Mouse (Mus musculus): ENCODE measurements at regions not wholly inside any gene's neighbourhood (a gene's known extent, or its start where the extent isn't known, plus 50 kb on each side); places are given as distances from the start of the nearest gene placed in this dataset.
A peak's percentile ranks its signal among the peaks of the same experiment; 100 is the strongest.

GRCm38 (mm10) chr15:36945309-36945708 is 62.3 kb downstream of the Zfp706 start:
- Histone ChIP-seq H3K9me3 (no peaks in the 10 kb centered on the region), H3K27ac (peak overlapping the region; percentile 15; the same call in 1 of the 2 replicates), H3K4me3 (no peak overlapping the region), H3K27me3 (ENCODE audit: poor library complexity, severe bottlenecking) (no peaks in the 10 kb centered on the region), H3K4me1 (peaks cover 35% of the 10 kb centered on the region), H3K36me3 (replicated peaks) (no peaks in the 10 kb centered on the region)
- no peak for DNase-seq (ENCODE audit: extremely low spot score, low spot score)
- WGBS: 93% methylated on average over 4 of the region's 4 CpGs

- H3K27me3 ChIP-seq (ENCODE audit: poor library complexity, severe bottlenecking): no peaks in the 10 kb centered on the region
- H3K9me3 ChIP-seq: no peaks in the 10 kb centered on the region
- H3K36me3 ChIP-seq (replicated peaks): no peaks in the 10 kb centered on the region
- H3K27ac ChIP-seq: peak overlapping the region; percentile 15
- DNase-seq (ENCODE audit: extremely low spot score, low spot score): no peak
- no peak overlapping the region for H3K4me3 ChIP-seq
- 45% methylated on average over 8 of the region's 8 CpGs for WGBS
- H3K4me1 ChIP-seq: peaks cover 35% of the 10 kb centered on the region
These were observed 62.9 kb downstream of the Zfp706 start for GRCm38 (mm10) chr15:36944556-36945171.

GRCm38 (mm10) chr15:36943492-36944112 is 64.0 kb downstream of the Zfp706 start:
- H3K9me3 ChIP-seq: no peaks in the 10 kb centered on the region
- no peaks in the 10 kb centered on the region for H3K36me3 ChIP-seq (replicated peaks)
- no peaks in the 10 kb centered on the region for H3K27me3 ChIP-seq (ENCODE audit: poor library complexity, severe bottlenecking)
- peaks cover 44% of the 10 kb centered on the region for H3K4me1 ChIP-seq
- peak overlapping the region; percentile 60 for H3K27ac ChIP-seq
- no peak for DNase-seq (ENCODE audit: extremely low spot score, low spot score)
- WGBS: 51% methylated on average over 12 of the region's 12 CpGs
- H3K4me3 ChIP-seq: no peak overlapping the region

GRCm38 (mm10) chr15:36942261-36942660 is 65.3 kb downstream of the Zfp706 start:
- Histone ChIP-seq H3K9me3 (no peaks in the 10 kb centered on the region), H3K4me1 (peaks cover 58% of the 10 kb centered on the region), H3K4me3 (no peak overlapping the region), H3K36me3 (replicated peaks) (no peaks in the 10 kb centered on the region), H3K27me3 (ENCODE audit: poor library complexity, severe bottlenecking) (no peaks in the 10 kb centered on the region), H3K27ac (peak overlapping the region; percentile 60; the same call in 1 of the 2 replicates)
- 81% methylated on average over 4 of the region's 4 CpGs for WGBS
- no peak for DNase-seq (ENCODE audit: extremely low spot score, low spot score)

GRCm38 (mm10) chr15:36941741-36942140 is 65.8 kb downstream of the Zfp706 start:
- 89% methylated on average over 5 of the region's 5 CpGs for WGBS
- no peak overlapping the region for H3K4me3 ChIP-seq
- no peak overlapping the region for H3K27ac ChIP-seq
- DNase-seq (ENCODE audit: extremely low spot score, low spot score): no peak
- H3K4me1 ChIP-seq: peaks cover 62% of the 10 kb centered on the region
- H3K9me3 ChIP-seq: no peaks in the 10 kb centered on the region
- no peaks in the 10 kb centered on the region for H3K27me3 ChIP-seq (ENCODE audit: poor library complexity, severe bottlenecking)
- H3K36me3 ChIP-seq (replicated peaks): no peaks in the 10 kb centered on the region

GRCm38 (mm10) chr15:36939608-36940007 is 68.0 kb downstream of the Zfp706 start:
- H3K36me3 ChIP-seq (replicated peaks): no peaks in the 10 kb centered on the region
- H3K27ac ChIP-seq: peak overlapping the region; percentile 97; the same call in 1 of the 2 replicates
- H3K9me3 ChIP-seq: no peaks in the 10 kb centered on the region
- H3K27me3 ChIP-seq (ENCODE audit: poor library complexity, severe bottlenecking): no peaks in the 10 kb centered on the region
- peaks cover 48% of the 10 kb centered on the region for H3K4me1 ChIP-seq
- no peak for DNase-seq (ENCODE audit: extremely low spot score, low spot score)
- H3K4me3 ChIP-seq: no peak overlapping the region
- 86% methylated on average over 9 of the region's 9 CpGs for WGBS

- Histone ChIP-seq H3K9me3 (no peaks in the 10 kb centered on the region), H3K27me3 (ENCODE audit: poor library complexity, severe bottlenecking) (no peaks in the 10 kb centered on the region), H3K4me1 (peaks cover 43% of the 10 kb centered on the region), H3K36me3 (replicated peaks) (no peaks in the 10 kb centered on the region), H3K27ac (peak overlapping the region; percentile 97), H3K4me3 (peak overlapping the region; percentile 67)
- no peak for DNase-seq (ENCODE audit: extremely low spot score, low spot score)
- WGBS: 29% methylated on average over 9 of the region's 9 CpGs
These were observed 68.4 kb downstream of the Zfp706 start for GRCm38 (mm10) chr15:36939153-36939552.

GRCm38 (mm10) chr15:36938511-36939150 is 68.9 kb downstream of the Zfp706 start:
- no peaks in the 10 kb centered on the region for H3K9me3 ChIP-seq
- under 1% methylated on average over 39 of the region's 57 CpGs for WGBS
- peak overlapping the region; percentile 97 for H3K27ac ChIP-seq
- no peaks in the 10 kb centered on the region for H3K36me3 ChIP-seq (replicated peaks)
- peak; percentile 88 for DNase-seq (ENCODE audit: extremely low spot score, low spot score)
- peak overlapping the region; percentile 67 for H3K4me3 ChIP-seq
- no peaks in the 10 kb centered on the region for H3K27me3 ChIP-seq (ENCODE audit: poor library complexity, severe bottlenecking)
- peaks cover 38% of the 10 kb centered on the region for H3K4me1 ChIP-seq

- H3K27me3 ChIP-seq (ENCODE audit: poor library complexity, severe bottlenecking): no peaks in the 10 kb centered on the region
- WGBS: 20% methylated on average over 13 of the region's 13 CpGs
- DNase-seq (ENCODE audit: extremely low spot score, low spot score): peak; percentile 26
- H3K36me3 ChIP-seq (replicated peaks): no peaks in the 10 kb centered on the region
- H3K4me1 ChIP-seq: peaks cover 31% of the 10 kb centered on the region
- H3K9me3 ChIP-seq: no peaks in the 10 kb centered on the region
- H3K4me3 ChIP-seq: peak overlapping the region; percentile 67
- peak overlapping the region; percentile 97 for H3K27ac ChIP-seq
These were observed 69.6 kb downstream of the Zfp706 start for GRCm38 (mm10) chr15:36937757-36938498.

GRCm38 (mm10) chr15:36937067-36937657 is 70.4 kb downstream of the Zfp706 start:
- DNase-seq (ENCODE audit: extremely low spot score, low spot score): no peak
- no peaks in the 10 kb centered on the region for H3K9me3 ChIP-seq
- H3K4me3 ChIP-seq: no peak overlapping the region
- peak overlapping the region; percentile 97; the same call in 1 of the 2 replicates for H3K27ac ChIP-seq
- peaks cover 27% of the 10 kb centered on the region for H3K4me1 ChIP-seq
- H3K36me3 ChIP-seq (replicated peaks): no peaks in the 10 kb centered on the region
- no peaks in the 10 kb centered on the region for H3K27me3 ChIP-seq (ENCODE audit: poor library complexity, severe bottlenecking)
- 78% methylated on average over 11 of the region's 11 CpGs for whole genome bisulfite sequencing

- H3K9me3 ChIP-seq: no peaks in the 10 kb centered on the region
- H3K27ac ChIP-seq: no peak overlapping the region
- no peak overlapping the region for H3K4me3 ChIP-seq
- no peaks in the 10 kb centered on the region for H3K27me3 ChIP-seq (ENCODE audit: poor library complexity, severe bottlenecking)
- H3K36me3 ChIP-seq (replicated peaks): no peaks in the 10 kb centered on the region
- DNase-seq (ENCODE audit: extremely low spot score, low spot score): no peak
- 58% methylated on average over 3 of the region's 3 CpGs for WGBS
- H3K4me1 ChIP-seq: peaks cover 27% of the 10 kb centered on the region
These were observed 72.8 kb downstream of the Zfp706 start for GRCm38 (mm10) chr15:36934801-36935200.

GRCm38 (mm10) chr15:36933581-36933991 is 74.0 kb downstream of the Zfp706 start:
- Histone ChIP-seq H3K27me3 (ENCODE audit: poor library complexity, severe bottlenecking) (no peaks in the 10 kb centered on the region), H3K9me3 (no peaks in the 10 kb centered on the region), H3K4me3 (no peak overlapping the region), H3K4me1 (peaks cover 18% of the 10 kb centered on the region), H3K27ac (no peak overlapping the region), H3K36me3 (replicated peaks) (no peaks in the 10 kb centered on the region)
- DNase-seq (ENCODE audit: extremely low spot score, low spot score): no peak
- 87% methylated on average over 2 of the region's 2 CpGs for WGBS

Measured in forebrain, embryonic 10.5 days (tissue).